Mouse (Mus musculus) stomach, embryonic 15.5 days (tissue): ENCODE measurements around the gene Myh3. TPM values are rescaled to one million over a fixed set of nuclear protein-coding genes. Genes with fewer than 3 reads are reported as not detected.

Source experiments
- ATAC-seq: fragments of 200-750 bp; cut with Nextera tagmentation; 2 replicates; pipeline ENCODE4 v1.8.0; 2017; ENCODE audit warnings: low read depth, moderate number of reproducible peaks, moderate TSS enrichment; ENCODE audit not compliant: insufficient read depth, low FRiP score
- H3K27ac ChIP-seq: fragments of 300-500 bp; sonication (generic); 2 replicates; pipeline ENCODE4 v1.5.1; 2015; ENCODE audit warnings: mild to moderate bottlenecking, inconsistent platforms
- H3K27me3 ChIP-seq: fragments of 300-500 bp; sonication (generic); replicated peaks from 2 replicates; pipeline ENCODE4 v1.6.1; 2015; ENCODE audit warnings: inconsistent platforms
- H3K36me3 ChIP-seq: fragments of 300-500 bp; sonication (generic); 2 replicates; pipeline ENCODE4 v1.6.1; 2015; ENCODE audit warnings: inconsistent platforms
- H3K4me1 ChIP-seq: fragments of 300-500 bp; sonication (generic); 2 replicates; pipeline ENCODE4 v1.6.1; 2015; ENCODE audit warnings: inconsistent platforms
- H3K4me2 ChIP-seq: fragments of 300-500 bp; sonication (generic); 2 replicates; pipeline ENCODE4 v1.6.1; 2015; ENCODE audit warnings: mild to moderate bottlenecking, inconsistent platforms
- H3K4me3 ChIP-seq: fragments of 300-500 bp; sonication (generic); replicated peaks from 2 replicates; pipeline ENCODE4 v1.5.1; 2015; ENCODE audit warnings: inconsistent platforms
- H3K9ac ChIP-seq: fragments of 300-500 bp; sonication (generic); 2 replicates; pipeline ENCODE4 v1.6.1; 2015; ENCODE audit warnings: inconsistent platforms
- H3K9me3 ChIP-seq: fragments of 300-500 bp; sonication (generic); 2 replicates; pipeline ENCODE4 v1.6.1; 2016; ENCODE audit warnings: inconsistent platforms
- WGBS: fragments of 180-500 bp; shearing (Covaris S2); methylation state at CpG from one replicate; pipeline ENCODE4 v1.1.7; 2015; 5-methylcytosine and 5-hydroxymethylcytosine counted together
- polyA plus RNA-seq: library from polyadenylated mRNA; unstranded; fragments of >200 nt; fragmentation: Nextera tagmentation; extraction: Ambion mirVana; gene quantifications from 2 replicates; pipeline ENCODE4 v1.2.1, GENCODE M21; 2015

Myh3 gene
- polyA plus RNA-seq: 1.0 and 3.9 TPM in 2 replicates

DNA sequence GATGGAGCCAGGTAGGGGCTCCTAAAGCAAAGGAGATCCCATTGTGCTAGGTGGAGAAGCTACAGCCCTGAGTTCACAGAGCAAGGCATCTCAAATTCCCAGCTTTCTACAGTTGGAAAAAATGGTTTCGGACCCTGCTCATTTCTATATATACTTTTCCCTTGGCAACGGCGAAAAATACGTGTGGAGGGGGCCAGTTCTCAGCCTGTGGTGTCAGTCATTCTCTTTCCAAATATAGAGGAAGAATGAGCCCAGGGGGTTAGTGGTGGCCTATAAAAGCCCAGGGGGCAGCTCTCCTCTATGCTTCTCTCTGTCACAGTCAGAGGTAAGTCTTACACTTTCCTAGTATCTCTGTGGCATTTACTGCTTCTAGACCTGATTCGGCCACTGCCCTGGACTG lies at the start of gene Myh3:
Gene Myh3, plus strand, starts transcription at position 301 of the 400 bp plus-strand sequence.
- Histone ChIP-seq H3K9me3 (no peaks in the 10 kb centered on the region), H3K4me3 (no peak within 1 kb of the TSS), H3K4me1 (no peaks in the 10 kb centered on the region), H3K4me2 (no peak within 1 kb of the TSS), H3K27me3 (peaks cover 3% of the 10 kb centered on the region; the same call in 1 of the 2 replicates), H3K36me3 (no peaks in the 10 kb centered on the region), H3K9ac (no peak within 1 kb of the TSS), H3K27ac (no peak within 1 kb of the TSS)
- 85% methylated on average over 5 of the region's 5 CpGs for WGBS
- no peak for ATAC-seq

DNA sequence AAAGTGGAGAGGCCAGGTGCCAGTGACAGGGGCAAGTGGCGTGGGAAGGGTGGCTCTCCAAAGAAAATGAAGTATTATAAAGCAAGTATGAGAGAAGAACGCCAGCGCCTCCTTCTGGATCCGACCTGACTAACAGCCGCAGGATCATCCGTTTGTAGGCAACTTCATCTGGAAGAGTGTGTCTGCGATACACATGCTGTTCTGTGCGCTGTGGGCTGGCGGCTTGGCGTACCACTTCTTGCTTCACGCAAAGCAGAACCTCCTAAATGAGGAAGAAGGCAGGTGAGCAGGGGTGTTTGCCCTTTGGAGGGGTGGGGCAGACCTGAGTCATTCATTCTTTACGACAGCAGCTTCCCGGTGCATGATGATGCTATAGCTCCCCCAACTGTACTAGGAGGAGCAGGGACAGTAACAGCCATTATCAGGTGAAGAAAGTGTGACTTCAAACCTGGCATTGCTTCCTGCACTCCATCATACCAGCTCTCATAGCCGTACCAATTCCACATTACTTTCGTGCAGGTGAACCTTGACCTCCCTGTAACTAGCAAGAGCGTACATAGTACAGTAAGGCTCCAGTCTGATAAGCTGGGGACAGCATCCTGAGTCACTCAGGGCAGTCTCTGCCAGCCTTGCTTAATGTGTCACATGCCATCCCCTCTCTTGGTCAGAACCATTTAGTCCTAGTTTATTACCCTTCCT lies 47.0 kb upstream of the Myh3 start:
- H3K9ac ChIP-seq: no peak overlapping the region
- ATAC-seq: no peak; the same call in 1 of the 2 replicates
- no peak overlapping the region for H3K4me3 ChIP-seq
- no peak overlapping the region for H3K4me2 ChIP-seq
- WGBS: 52% methylated on average over 16 of the region's 16 CpGs
- no peaks in the 10 kb centered on the region for H3K9me3 ChIP-seq
- H3K4me1 ChIP-seq: no peaks in the 10 kb centered on the region
- H3K27ac ChIP-seq: no peak overlapping the region
- no peaks in the 10 kb centered on the region for H3K27me3 ChIP-seq
- no peaks in the 10 kb centered on the region for H3K36me3 ChIP-seq

DNA sequence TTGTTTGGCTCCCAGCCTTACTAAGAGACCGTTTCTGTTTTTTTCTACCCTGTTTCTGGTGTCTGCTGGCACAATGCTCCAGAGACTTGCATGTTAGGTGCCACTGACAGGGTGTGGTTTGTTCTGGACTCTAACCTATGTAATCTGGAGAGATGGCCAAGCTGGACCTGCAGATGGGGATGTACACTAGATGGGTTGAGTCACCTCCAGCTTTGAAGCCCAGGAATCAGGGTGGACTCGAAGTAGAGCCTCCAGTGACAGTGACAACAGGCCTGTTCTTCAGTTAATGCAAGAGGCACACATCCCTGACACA lies 46.5 kb upstream of the Myh3 start:
- H3K9me3 ChIP-seq: no peaks in the 10 kb centered on the region

DNA sequence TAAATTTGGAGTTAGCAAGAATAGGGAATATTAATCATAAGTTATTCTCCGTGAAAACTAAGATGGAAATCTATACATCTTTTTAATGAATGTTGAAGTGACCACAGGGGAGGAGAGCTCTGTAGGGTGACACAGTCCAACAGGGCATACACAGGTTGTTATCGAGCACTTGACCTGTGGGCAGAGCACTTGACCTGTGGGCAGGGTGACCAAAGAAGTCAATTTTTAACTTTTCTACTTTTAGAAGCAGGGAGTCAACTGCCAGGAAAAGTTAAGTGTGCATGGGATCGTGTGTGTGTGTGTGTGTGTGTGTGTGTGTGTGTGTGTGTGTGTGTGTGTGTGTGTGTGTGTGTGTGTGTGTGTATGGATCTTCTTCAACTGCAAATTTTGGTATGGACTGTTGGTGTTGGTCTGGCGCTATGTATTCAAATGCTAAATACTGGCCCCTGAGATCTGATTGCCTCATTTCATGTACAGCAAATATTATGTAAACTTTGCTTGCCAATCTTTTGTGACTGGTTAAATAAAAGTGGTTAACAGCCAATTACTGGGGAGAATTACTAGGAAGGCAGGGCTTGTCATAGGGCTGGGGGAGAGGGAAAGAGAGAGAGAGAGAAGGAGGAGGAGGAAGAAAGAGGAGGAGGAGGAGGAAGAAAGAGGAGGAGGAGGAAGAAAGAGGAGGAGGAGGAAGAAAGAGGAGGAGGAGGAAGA lies 43.2 kb upstream of the Myh3 start:
- 74% methylated on average over 4 of the region's 4 CpGs for WGBS
- H3K27me3 ChIP-seq: no peaks in the 10 kb centered on the region
- no peak overlapping the region for H3K27ac ChIP-seq
- no peak overlapping the region for H3K4me2 ChIP-seq
- no peak for ATAC-seq
- no peaks in the 10 kb centered on the region for H3K4me1 ChIP-seq
- no peaks in the 10 kb centered on the region for H3K9me3 ChIP-seq
- no peak overlapping the region for H3K4me3 ChIP-seq
- no peak overlapping the region for H3K9ac ChIP-seq
- 0 out of 2 replicates have a peak, but pooled peaks cover 13% of the 10 kb centered on the region for H3K36me3 ChIP-seq

More for the DNA sequence above, 46.5 kb upstream of the Myh3 start:
- Histone ChIP-seq H3K9ac (no peak overlapping the region), H3K36me3 (no peaks in the 10 kb centered on the region), H3K27me3 (no peaks in the 10 kb centered on the region), H3K4me2 (no peak overlapping the region), H3K4me1 (no peaks in the 10 kb centered on the region), H3K27ac (no peak overlapping the region), H3K4me3 (no peak overlapping the region)
- no peak for ATAC-seq
- 72% methylated on average over 2 of the region's 2 CpGs for WGBS

DNA sequence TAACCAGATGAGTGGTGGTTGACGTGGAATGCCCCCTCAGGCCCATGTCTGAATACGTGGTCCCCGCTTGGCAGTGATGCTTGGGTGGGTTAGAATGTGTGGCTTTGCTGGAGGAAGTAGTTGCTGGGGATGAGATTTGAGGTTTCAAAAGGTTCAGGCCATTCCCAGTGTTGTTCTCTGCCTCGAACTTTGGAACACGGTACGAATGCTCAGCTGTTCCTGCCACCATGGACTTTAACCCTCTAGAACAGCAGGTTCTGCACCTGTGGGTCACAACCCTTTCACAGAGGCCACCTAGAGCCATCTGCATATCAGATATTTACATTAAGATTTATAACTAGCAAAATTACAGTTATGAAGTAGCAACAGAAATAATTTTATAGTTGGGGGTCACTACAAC lies 41.9 kb upstream of the Myh3 start:
- no peaks in the 10 kb centered on the region for H3K9me3 ChIP-seq
- 91% methylated on average over 6 of the region's 6 CpGs for WGBS
- 0 out of 2 replicates have a peak, but pooled peaks cover 20% of the 10 kb centered on the region for H3K36me3 ChIP-seq
- no peak for ATAC-seq
- H3K4me1 ChIP-seq: no peaks in the 10 kb centered on the region
- no peaks in the 10 kb centered on the region for H3K27me3 ChIP-seq
- H3K27ac ChIP-seq: no peak overlapping the region
- no peak overlapping the region for H3K4me3 ChIP-seq
- no peak overlapping the region for H3K4me2 ChIP-seq
- no peak overlapping the region for H3K9ac ChIP-seq

DNA sequence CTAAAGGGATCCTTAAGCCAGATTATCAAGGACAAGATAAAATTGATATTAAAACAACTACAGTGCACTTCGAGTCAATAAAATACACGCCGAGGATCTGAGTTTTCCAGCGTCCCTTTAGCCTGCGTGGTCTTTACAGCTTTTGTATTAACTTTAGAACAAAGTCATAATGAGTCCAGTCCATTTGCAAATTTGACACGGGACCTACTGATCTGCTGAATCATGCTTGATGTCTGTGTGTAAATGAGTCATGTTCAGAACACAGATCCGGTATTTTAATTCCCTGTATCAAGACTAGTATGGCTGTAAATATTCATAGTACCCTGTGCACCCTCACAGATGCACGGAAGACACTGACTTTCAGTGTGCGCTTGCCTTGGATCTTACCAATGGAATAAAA lies 41.2 kb upstream of the Myh3 start:
- Histone ChIP-seq H3K4me1 (no peaks in the 10 kb centered on the region), H3K27ac (no peak overlapping the region), H3K4me3 (no peak overlapping the region), H3K9me3 (no peaks in the 10 kb centered on the region), H3K27me3 (no peaks in the 10 kb centered on the region), H3K9ac (no peak overlapping the region), H3K4me2 (no peak overlapping the region), H3K36me3 (0 out of 2 replicates have a peak, but pooled peaks cover 20% of the 10 kb centered on the region)
- ATAC-seq: no peak
- 94% methylated on average over 9 of the region's 9 CpGs for WGBS

DNA sequence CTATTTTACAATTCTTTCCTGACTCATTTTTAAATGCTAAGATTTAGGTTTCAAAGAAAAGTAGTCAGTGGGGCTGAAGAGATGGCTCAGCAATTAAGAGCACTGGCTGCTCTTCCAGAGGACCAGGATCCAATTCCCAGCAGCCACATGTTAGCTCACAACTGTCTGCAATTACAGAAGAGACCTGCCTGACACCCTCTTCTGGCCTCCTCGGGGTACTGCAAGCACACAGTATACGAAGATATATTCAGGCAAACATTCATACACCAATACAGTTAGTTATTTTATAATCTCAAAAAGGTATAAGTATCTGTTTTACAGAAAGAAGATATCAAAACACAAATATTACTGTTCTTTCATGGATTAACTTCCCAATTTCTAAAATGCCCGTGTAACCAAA lies 38.3 kb upstream of the Myh3 start:
- H3K4me1 ChIP-seq: no peaks in the 10 kb centered on the region
- WGBS: 89% methylated on average over 3 of the region's 3 CpGs
- no peak for ATAC-seq
- H3K27ac ChIP-seq: no peak overlapping the region
- 0 out of 2 replicates have a peak, but pooled peaks cover 22% of the 10 kb centered on the region for H3K36me3 ChIP-seq
- no peak overlapping the region for H3K4me3 ChIP-seq
- H3K9me3 ChIP-seq: no peaks in the 10 kb centered on the region
- no peak overlapping the region for H3K9ac ChIP-seq
- H3K27me3 ChIP-seq: no peaks in the 10 kb centered on the region
- H3K4me2 ChIP-seq: no peak overlapping the region

DNA sequence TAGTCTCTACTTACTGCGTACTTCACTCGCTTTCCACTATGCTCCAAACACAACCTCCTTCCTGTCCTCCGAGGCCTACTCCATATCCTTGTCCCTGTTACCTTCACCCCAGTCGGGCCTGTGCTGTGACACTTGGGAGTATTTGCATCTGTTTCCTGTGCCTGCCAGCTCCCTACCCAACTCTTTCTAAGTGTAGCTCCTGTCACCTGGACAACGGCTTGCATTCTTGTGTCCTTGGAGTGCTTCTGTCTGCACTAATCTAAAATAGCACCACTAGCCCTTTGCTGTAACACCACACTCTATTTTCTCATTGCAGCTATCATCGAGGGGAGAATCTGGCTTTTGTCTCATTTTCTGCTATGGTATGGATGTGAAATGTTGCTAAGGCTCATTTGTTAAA lies 37.6 kb upstream of the Myh3 start:
- Histone ChIP-seq H3K4me3 (no peak overlapping the region), H3K9me3 (no peaks in the 10 kb centered on the region), H3K4me2 (no peak overlapping the region), H3K27ac (no peak overlapping the region), H3K4me1 (no peaks in the 10 kb centered on the region), H3K36me3 (0 out of 2 replicates have a peak, but pooled peaks cover 22% of the 10 kb centered on the region), H3K9ac (no peak overlapping the region), H3K27me3 (no peaks in the 10 kb centered on the region)
- no peak for ATAC-seq
- WGBS: 89% methylated on average over 6 of the region's 6 CpGs

DNA sequence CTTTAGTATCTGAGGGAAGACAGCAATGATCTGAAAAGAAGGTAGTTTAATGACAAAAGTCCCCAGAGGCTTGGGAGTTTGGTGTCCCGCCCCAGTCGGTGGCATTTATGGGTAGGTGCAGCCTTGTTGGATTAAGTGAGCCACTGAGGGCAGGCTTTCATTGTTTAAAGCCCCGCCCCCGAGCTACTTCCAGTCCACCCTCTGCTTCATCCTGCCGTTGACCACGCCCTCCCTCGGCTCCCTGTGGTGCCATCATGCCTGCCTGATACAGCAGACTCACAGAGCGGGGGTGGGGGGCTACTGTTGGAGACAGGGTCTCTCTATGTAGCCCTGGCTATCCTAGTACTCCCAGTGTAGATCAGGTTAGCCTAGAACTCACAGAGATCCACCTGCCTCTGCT lies 35.1 kb upstream of the Myh3 start:
- no peaks in the 10 kb centered on the region for H3K27me3 ChIP-seq
- 66% methylated on average over 8 of the region's 8 CpGs for WGBS
- H3K4me1 ChIP-seq: no peaks in the 10 kb centered on the region
- no peak overlapping the region for H3K4me3 ChIP-seq
- 0 out of 2 replicates have a peak, but pooled peaks cover 19% of the 10 kb centered on the region for H3K36me3 ChIP-seq
- no peak for ATAC-seq
- H3K27ac ChIP-seq: no peak overlapping the region
- H3K9me3 ChIP-seq: no peaks in the 10 kb centered on the region
- no peak overlapping the region for H3K9ac ChIP-seq
- H3K4me2 ChIP-seq: no peak overlapping the region

DNA sequence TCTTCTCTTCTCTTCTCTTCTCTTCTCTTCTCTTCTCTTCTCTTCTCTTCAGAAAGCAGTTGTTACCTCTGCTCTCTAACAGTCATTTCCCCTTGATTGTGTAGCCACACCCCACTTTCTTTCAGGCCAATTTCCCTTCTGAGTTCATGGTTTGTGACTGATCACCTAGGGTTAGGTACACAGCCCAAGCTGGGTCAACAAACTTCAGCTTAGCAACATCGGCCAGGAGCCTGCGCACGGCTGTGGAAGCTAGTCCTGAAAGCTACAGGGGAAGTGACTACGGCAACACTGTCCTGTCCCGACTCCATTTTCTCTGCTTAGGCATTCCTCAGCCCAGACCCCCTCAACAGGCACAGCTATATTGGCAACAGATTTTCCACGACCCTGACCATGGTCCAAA lies 33.1 kb upstream of the Myh3 start:
- 0 out of 2 replicates have a peak, but pooled peaks cover 9% of the 10 kb centered on the region for H3K36me3 ChIP-seq
- no peak overlapping the region for H3K4me3 ChIP-seq
- H3K4me2 ChIP-seq: no peak overlapping the region
- 52% methylated on average over 6 of the region's 6 CpGs for WGBS
- no peak overlapping the region for H3K27ac ChIP-seq
- ATAC-seq: peak; percentile 89
- no peaks in the 10 kb centered on the region for H3K9me3 ChIP-seq
- H3K9ac ChIP-seq: no peak overlapping the region
- no peaks in the 10 kb centered on the region for H3K27me3 ChIP-seq
- no peaks in the 10 kb centered on the region for H3K4me1 ChIP-seq

DNA sequence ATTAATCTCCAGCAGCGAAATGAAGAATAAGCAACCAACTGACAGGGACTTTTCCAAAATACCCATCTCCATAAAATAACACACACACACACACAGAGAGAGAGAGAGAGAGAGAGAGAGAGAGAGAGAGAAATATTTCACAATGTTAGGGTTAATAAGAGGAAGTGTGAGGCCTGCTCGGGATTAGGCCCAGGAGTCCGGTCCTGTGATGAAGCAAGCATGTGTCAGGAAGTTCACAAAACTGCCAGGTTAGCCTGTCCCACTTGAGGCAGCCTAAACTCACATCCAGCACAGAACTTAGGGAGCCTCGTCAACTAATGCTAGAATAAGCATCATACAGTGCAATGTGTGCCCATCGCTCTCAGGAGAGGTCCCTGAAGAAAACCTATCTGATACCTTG lies 30.9 kb upstream of the Myh3 start:
- WGBS: 78% methylated on average over 5 of the region's 5 CpGs
- Histone ChIP-seq H3K4me3 (no peak overlapping the region), H3K36me3 (0 out of 2 replicates have a peak, but pooled peaks cover 2% of the 10 kb centered on the region), H3K4me1 (peaks cover 3% of the 10 kb centered on the region; the same call in 1 of the 2 replicates), H3K9me3 (no peaks in the 10 kb centered on the region), H3K27ac (no peak overlapping the region), H3K9ac (no peak overlapping the region), H3K4me2 (no peak overlapping the region), H3K27me3 (no peaks in the 10 kb centered on the region)
- no peak for ATAC-seq

DNA sequence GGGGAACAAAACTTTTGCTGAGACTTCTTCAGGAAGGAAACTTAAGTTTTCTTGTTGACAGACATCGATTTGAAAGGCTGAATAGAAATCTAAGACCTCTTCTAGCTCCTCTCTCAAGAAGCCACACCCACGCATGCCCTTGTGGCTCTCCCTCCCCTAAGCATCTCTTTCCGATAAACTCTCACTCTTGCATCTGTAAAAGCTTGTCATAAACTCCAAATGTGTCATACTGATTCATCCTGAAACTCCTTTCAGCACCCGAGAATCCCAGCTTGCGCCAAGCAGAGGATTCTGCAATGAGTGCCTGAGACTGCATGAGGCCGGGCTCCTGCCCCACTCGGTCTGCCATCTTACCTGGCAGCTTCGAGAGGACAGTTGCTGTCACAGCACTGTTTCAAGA lies 29.6 kb upstream of the Myh3 start:
- Histone ChIP-seq H3K4me1 (peaks cover 7% of the 10 kb centered on the region), H3K4me2 (no peak overlapping the region), H3K9me3 (no peaks in the 10 kb centered on the region), H3K27me3 (no peaks in the 10 kb centered on the region), H3K27ac (no peak overlapping the region), H3K9ac (no peak overlapping the region), H3K4me3 (no peak overlapping the region), H3K36me3 (no peaks in the 10 kb centered on the region)
- ATAC-seq: no peak
- 88% methylated on average over 8 of the region's 8 CpGs for WGBS
